Mouse (Mus musculus): Measurements from ENCODE around the gene Smim27. TPM values are rescaled to one million over a fixed set of nuclear protein-coding genes. Genes with fewer than 3 reads are reported as not detected.

Gene Smim27
- 30.7 and 37.1 TPM in 2 replicates for polyA plus RNA-seq (2015; fragmentation: Nextera tagmentation; extraction: Ambion mirVana)

DNA sequence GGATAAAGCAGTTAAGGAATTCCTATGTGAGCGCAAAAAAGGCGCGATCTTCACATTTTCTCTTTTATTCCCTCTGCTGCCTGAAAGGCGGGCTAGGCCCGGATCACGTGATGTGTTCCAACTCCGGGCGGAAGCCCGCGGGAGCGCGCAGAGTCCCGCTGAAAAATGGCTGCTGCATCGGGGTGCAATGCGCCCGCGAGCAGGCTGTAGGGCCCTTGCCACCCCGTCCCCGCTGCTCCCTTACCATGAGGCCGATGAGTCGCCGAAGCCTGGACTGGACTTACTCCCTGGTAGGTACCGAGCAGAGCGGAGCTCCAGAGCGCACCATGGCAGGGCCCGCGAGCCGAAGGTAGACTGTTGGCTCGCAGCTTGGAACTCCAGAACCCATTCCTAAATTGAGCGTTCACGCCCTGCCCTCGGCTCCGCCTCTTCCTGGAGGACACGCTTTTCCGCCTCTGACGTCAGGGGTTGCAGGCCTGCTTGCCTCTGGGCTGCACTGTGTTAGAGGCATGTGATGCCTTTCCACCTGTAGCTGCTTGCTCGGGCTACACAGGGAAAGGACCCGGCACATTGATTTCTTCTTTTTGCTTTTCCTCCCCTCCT lies at the start of gene Smim27, which contains the start of gene Topors:
Gene Smim27 (plus strand): TSS at position 150 of the 603 bp plus-strand sequence.
Gene Topors (minus strand): TSS at position 421 of the 603 bp plus-strand sequence.
- under 1% methylated on average over 38 of the region's 38 CpGs for WGBS
- Histone ChIP-seq H3K4me3 (peak within 1 kb of the TSS; percentile 75), H3K4me1 (peaks cover 19% of the 10 kb centered on the region), H3K4me2 (peak within 1 kb of the TSS; percentile 85), H3K9ac (peak within 1 kb of the TSS; percentile 82), H3K27me3 (no peaks in the 10 kb centered on the region), H3K27ac (peak within 1 kb of the TSS; percentile 100), H3K36me3 (peaks cover 23% of the 10 kb centered on the region), H3K9me3 (no peaks in the 10 kb centered on the region)
- peak; percentile 96 for ATAC-seq (ENCODE audit: insufficient number of reproducible peaks, low FRiP score, low TSS enrichment, low read depth)

DNA sequence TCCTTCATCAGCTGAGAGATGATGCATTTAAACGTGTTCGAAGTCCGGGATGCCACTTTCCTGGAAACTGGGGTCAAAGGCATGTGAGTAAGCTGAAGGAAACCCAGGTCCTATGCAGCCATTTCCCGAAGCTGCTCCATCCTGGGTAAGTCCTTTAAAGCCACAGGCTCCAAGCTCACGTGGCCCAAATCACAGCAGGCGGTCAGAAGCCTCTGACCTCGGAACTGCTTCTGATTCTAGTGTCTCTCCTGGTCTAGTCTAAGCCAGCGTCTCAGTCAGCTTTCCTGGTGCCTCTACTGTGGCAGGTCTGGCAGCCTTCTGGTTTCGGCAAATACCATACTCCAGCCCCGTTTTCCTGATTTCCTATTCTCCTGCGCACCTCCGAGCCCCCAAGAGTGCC lies 48.9 kb upstream of the Smim27 start:
- Histone ChIP-seq H3K9ac (no peak overlapping the region), H3K9me3 (no peaks in the 10 kb centered on the region), H3K4me2 (no peak overlapping the region), H3K4me1 (no peaks in the 10 kb centered on the region), H3K27me3 (0 out of 2 replicates have a peak, but pooled peaks cover 5% of the 10 kb centered on the region), H3K27ac (no peak overlapping the region), H3K36me3 (peaks cover 10% of the 10 kb centered on the region; the same call in 1 of the 2 replicates), H3K4me3 (no peak overlapping the region)
- no peak for ATAC-seq (ENCODE audit: insufficient number of reproducible peaks, low FRiP score, low TSS enrichment, low read depth)
- WGBS: 22% methylated on average over 12 of the region's 12 CpGs

- H3K9me3 ChIP-seq: no peaks in the 10 kb centered on the region
- no peak overlapping the region for H3K27ac ChIP-seq
- H3K27me3 ChIP-seq: 0 out of 2 replicates have a peak, but pooled peaks cover 5% of the 10 kb centered on the region
- no peak for ATAC-seq (ENCODE audit: insufficient number of reproducible peaks, low FRiP score, low TSS enrichment, low read depth)
- H3K4me3 ChIP-seq: no peak overlapping the region
- peaks cover 10% of the 10 kb centered on the region; the same call in 1 of the 2 replicates for H3K36me3 ChIP-seq
- 29% methylated on average over 14 of the region's 14 CpGs for WGBS
- no peak overlapping the region for H3K4me2 ChIP-seq
- H3K4me1 ChIP-seq: no peaks in the 10 kb centered on the region
- H3K9ac ChIP-seq: no peak overlapping the region
Observed at GRCm38 (mm10) chr4:40221004-40221760, 48.2 kb upstream of the Smim27 start.

GRCm38 (mm10) chr4:40221876-40222585 lies 47.3 kb upstream of the Smim27 start:
- Histone ChIP-seq H3K36me3 (peaks cover 12% of the 10 kb centered on the region; the same call in 1 of the 2 replicates), H3K27ac (no peak overlapping the region), H3K4me3 (no peak overlapping the region), H3K27me3 (0 out of 2 replicates have a peak, but pooled peaks cover 5% of the 10 kb centered on the region), H3K4me2 (no peak overlapping the region), H3K4me1 (no peaks in the 10 kb centered on the region), H3K9me3 (no peaks in the 10 kb centered on the region), H3K9ac (no peak overlapping the region)
- 54% methylated on average over 21 of the region's 21 CpGs for WGBS
- no peak for ATAC-seq (ENCODE audit: insufficient number of reproducible peaks, low FRiP score, low TSS enrichment, low read depth)

DNA sequence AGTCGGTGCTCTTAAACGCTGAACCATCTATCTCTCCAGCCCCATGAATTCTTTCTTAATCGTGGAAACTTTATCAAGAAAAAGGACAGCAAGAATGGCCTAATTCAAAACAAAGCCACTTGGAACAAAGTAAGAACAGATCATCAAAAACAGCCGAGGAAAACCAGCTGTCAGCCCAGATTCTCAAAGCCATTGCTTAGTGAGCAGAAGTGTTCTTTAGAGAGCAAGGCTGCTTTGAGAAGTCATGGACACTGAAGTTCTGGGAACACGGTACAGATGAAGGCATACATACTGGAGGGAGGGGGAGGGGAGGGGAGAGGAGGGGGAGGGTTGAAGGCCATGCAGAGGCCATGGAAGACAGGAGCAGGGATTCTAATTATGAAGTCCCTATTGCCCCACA lies 43.3 kb upstream of the Smim27 start:
- Histone ChIP-seq H3K27me3 (no peaks in the 10 kb centered on the region), H3K9me3 (no peaks in the 10 kb centered on the region), H3K9ac (no peak overlapping the region), H3K4me3 (no peak overlapping the region), H3K4me2 (no peak overlapping the region), H3K4me1 (no peaks in the 10 kb centered on the region), H3K36me3 (peaks cover 17% of the 10 kb centered on the region; the same call in 1 of the 2 replicates), H3K27ac (no peak overlapping the region)
- WGBS: 73% methylated on average over 5 of the region's 5 CpGs
- no peak for ATAC-seq (ENCODE audit: insufficient number of reproducible peaks, low FRiP score, low TSS enrichment, low read depth)

DNA sequence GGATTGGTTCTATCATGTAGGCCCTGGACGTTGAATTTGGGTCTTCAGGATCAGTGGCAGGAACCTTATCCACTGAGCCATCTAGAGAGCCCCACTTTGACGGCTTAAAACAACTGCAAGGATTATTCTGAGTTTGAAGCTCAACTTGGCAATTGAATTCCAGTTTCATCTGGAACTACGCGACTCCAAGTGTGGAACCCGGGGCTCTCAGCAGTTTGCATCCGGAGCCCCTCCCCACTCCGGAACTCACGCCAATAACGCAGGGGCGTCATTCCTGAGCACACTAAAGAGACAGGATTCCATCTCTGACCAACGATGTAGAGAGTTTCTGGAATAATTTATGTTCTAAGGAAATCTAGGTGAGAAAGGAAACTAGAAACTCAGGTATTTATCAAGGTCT lies 42.2 kb upstream of the Smim27 start:
- 86% methylated on average over 11 of the region's 11 CpGs for WGBS
- Histone ChIP-seq H3K4me2 (no peak overlapping the region), H3K4me1 (no peaks in the 10 kb centered on the region), H3K9ac (no peak overlapping the region), H3K9me3 (no peaks in the 10 kb centered on the region), H3K36me3 (peaks cover 17% of the 10 kb centered on the region; the same call in 1 of the 2 replicates), H3K27ac (no peak overlapping the region), H3K27me3 (no peaks in the 10 kb centered on the region), H3K4me3 (no peak overlapping the region)
- no peak for ATAC-seq (ENCODE audit: insufficient number of reproducible peaks, low FRiP score, low TSS enrichment, low read depth)

DNA sequence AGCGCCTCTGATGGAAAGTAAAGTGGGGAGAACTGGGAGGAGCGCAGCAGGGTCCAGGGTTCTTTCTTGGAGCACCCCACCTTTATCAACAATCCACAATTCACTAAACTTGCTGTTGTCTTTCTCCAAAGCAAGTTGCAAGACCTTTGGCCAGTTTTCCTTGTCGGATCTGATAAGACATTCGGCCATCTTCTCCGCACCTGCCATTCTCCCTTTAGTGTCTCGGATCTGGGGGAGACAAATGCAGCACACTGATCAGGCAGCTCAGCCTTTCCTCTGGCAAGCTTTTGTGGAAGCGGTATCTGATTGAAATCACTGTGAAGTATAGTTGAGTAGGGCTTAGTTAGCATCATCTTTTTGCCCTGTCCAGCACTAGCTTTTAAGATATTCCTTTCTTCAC lies 41.5 kb upstream of the Smim27 start:
- no peaks in the 10 kb centered on the region for H3K27me3 ChIP-seq
- ATAC-seq (ENCODE audit: insufficient number of reproducible peaks, low FRiP score, low TSS enrichment, low read depth): no peak
- no peak overlapping the region for H3K9ac ChIP-seq
- no peak overlapping the region for H3K27ac ChIP-seq
- WGBS: 92% methylated on average over 7 of the region's 7 CpGs
- H3K4me1 ChIP-seq: no peaks in the 10 kb centered on the region
- H3K4me3 ChIP-seq: no peak overlapping the region
- H3K36me3 ChIP-seq: peaks cover 14% of the 10 kb centered on the region; the same call in 1 of the 2 replicates
- H3K9me3 ChIP-seq: no peaks in the 10 kb centered on the region
- no peak overlapping the region for H3K4me2 ChIP-seq

DNA sequence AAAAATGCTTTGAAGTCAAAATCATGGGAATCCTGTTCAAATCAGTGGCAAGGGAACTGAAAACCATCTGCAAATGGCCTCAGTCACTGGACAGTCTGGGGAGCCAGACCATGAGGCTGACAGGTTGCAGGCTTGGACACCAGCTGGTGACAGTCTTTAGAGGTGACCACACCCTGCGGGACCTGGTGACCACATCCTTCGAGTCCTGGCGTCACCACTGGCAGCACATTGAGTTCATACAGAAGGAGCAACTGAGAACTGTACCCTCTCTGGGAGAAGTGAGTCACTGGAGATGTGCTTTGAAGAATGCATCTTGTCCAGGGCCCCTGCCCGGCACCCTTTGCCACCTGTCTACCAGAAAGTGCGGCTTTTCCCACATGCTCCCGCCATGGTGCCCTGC lies 39.7 kb upstream of the Smim27 start:
- H3K4me1 ChIP-seq: no peaks in the 10 kb centered on the region
- H3K9me3 ChIP-seq: no peaks in the 10 kb centered on the region
- H3K4me3 ChIP-seq: no peak overlapping the region
- WGBS: 92% methylated on average over 6 of the region's 6 CpGs
- H3K36me3 ChIP-seq: peaks cover 10% of the 10 kb centered on the region; the same call in 1 of the 2 replicates
- no peak overlapping the region for H3K27ac ChIP-seq
- no peak overlapping the region for H3K4me2 ChIP-seq
- no peak for ATAC-seq (ENCODE audit: insufficient number of reproducible peaks, low FRiP score, low TSS enrichment, low read depth)
- H3K27me3 ChIP-seq: no peaks in the 10 kb centered on the region
- no peak overlapping the region for H3K9ac ChIP-seq

- 83% methylated on average over 7 of the region's 7 CpGs for WGBS
- H3K9ac ChIP-seq: no peak overlapping the region
Observed at GRCm38 (mm10) chr4:40233062-40233664, 36.2 kb upstream of the Smim27 start.

DNA sequence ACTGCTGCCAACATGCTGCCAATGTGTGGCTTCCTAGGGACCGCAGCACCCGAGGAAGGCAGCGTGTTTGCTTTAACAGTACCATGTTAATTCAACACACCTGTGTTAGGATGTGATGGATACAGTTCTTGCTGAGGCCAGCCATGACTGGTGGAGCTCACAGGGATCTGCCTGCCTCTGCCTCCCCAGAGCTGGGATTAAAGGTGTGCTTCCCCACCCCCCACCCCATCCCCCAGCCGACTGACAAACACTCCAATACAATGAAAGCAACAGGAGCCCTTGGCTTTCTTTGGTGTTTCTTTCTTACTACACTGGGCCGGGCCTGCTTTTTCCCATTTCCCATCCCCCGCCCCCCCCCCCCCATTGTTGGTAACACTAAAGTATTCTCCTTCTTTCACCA lies 35.1 kb upstream of the Smim27 start:
- 83% methylated on average over 6 of the region's 6 CpGs for WGBS
- no peaks in the 10 kb centered on the region for H3K9me3 ChIP-seq

More at GRCm38 (mm10) chr4:40233062-40233664, 36.2 kb upstream of the Smim27 start:
- H3K4me2 ChIP-seq: no peak overlapping the region
- H3K4me1 ChIP-seq: no peaks in the 10 kb centered on the region
- H3K36me3 ChIP-seq: 0 out of 2 replicates have a peak, but pooled peaks cover 6% of the 10 kb centered on the region
- H3K27ac ChIP-seq: no peak overlapping the region
- no peaks in the 10 kb centered on the region for H3K9me3 ChIP-seq
- ATAC-seq (ENCODE audit: insufficient number of reproducible peaks, low FRiP score, low TSS enrichment, low read depth): no peak
- H3K4me3 ChIP-seq: no peak overlapping the region
- no peaks in the 10 kb centered on the region for H3K27me3 ChIP-seq

DNA sequence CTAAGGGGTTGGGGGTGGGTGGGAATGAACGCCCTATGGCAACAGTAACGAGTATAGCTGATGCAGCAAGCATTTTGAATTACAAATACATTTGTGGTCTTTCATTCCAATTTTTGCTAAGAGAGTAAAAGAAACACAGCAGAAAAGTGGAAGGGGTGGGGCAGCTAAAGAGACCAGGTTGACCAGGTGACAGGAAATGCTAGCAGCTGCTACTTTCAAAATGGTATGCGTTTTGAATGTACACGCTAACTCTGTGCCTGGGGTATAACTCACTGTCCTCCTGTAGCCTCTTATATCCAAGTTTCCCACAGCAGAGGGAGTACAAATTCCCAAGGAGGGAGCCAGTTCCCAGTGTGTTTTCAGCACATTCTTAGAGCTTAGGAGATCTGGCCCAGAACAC lies 32.5 kb upstream of the Smim27 start:
- H3K27me3 ChIP-seq: no peaks in the 10 kb centered on the region
- no peak for ATAC-seq (ENCODE audit: insufficient number of reproducible peaks, low FRiP score, low TSS enrichment, low read depth)
- H3K27ac ChIP-seq: no peak overlapping the region
- 69% methylated on average over 4 of the region's 4 CpGs for WGBS
- H3K9me3 ChIP-seq: no peaks in the 10 kb centered on the region
- H3K4me1 ChIP-seq: peaks cover 13% of the 10 kb centered on the region
- H3K9ac ChIP-seq: no peak overlapping the region
- no peak overlapping the region for H3K4me2 ChIP-seq
- H3K4me3 ChIP-seq: no peak overlapping the region
- H3K36me3 ChIP-seq: 0 out of 2 replicates have a peak, but pooled peaks cover 3% of the 10 kb centered on the region

More for the DNA sequence above, 35.1 kb upstream of the Smim27 start:
- Histone ChIP-seq H3K27me3 (no peaks in the 10 kb centered on the region), H3K4me1 (peaks cover 8% of the 10 kb centered on the region), H3K9ac (no peak overlapping the region), H3K4me3 (no peak overlapping the region), H3K27ac (no peak overlapping the region), H3K4me2 (no peak overlapping the region), H3K36me3 (0 out of 2 replicates have a peak, but pooled peaks cover 6% of the 10 kb centered on the region)
- ATAC-seq (ENCODE audit: insufficient number of reproducible peaks, low FRiP score, low TSS enrichment, low read depth): no peak
